Mouse (Mus musculus): ENCODE results near the gene Gramd1a. TPM values are rescaled to one million over a fixed set of nuclear protein-coding genes. Genes with fewer than 3 reads are reported as not detected.

The Gramd1a gene
- polyA plus RNA-seq, 1 experiment: 54.9 TPM

GRCm38 (mm10) chr7:31156034-31156928, 585 bp upstream of the Gramd1a start:
- Histone ChIP-seq H3K27me3 (ENCODE audit: control insufficient read depth, insufficient read depth, low read length, poor library complexity, severe bottlenecking) (no peaks in the 10 kb centered on the region), H3K36me3 (ENCODE audit: control insufficient read depth, insufficient read depth, low read length, poor library complexity, severe bottlenecking) (no peaks in the 10 kb centered on the region), H3K4me1 (ENCODE audit: control insufficient read depth, insufficient read depth, low read length) (peaks cover 1% of the 10 kb centered on the region), H3K9ac (ENCODE audit: low read depth, poor library complexity, severe bottlenecking) (peak overlapping the region; percentile 61), H3K9me3 (replicated peaks; ENCODE audit: control insufficient read depth, insufficient read depth, low read length, poor library complexity, severe bottlenecking) (no peaks in the 10 kb centered on the region), H3K4me3 (ENCODE audit: low read depth, low read length) (peak overlapping the region; percentile 74), H3K27ac (ENCODE audit: insufficient read depth, low read length) (peak overlapping the region; percentile 92)
- TF ChIP-seq EP300 (IDR thresholded peaks at IDR 0.05; ENCODE audit: insufficient read depth, low read depth, low read length) (0 out of 2 replicates have a peak, but pooled peaks have one; percentile 39), POLR2A (IDR thresholded peaks at IDR 0.05; ENCODE audit: insufficient read depth, low read length) (no peak), CTCF (IDR thresholded peaks at IDR 0.05; ENCODE audit: low read depth, low read length) (peak; percentile 50)

- Histone ChIP-seq H3K9me3 (replicated peaks; ENCODE audit: control insufficient read depth, insufficient read depth, low read length, poor library complexity, severe bottlenecking) (no peaks in the 10 kb centered on the region), H3K27me3 (ENCODE audit: control insufficient read depth, insufficient read depth, low read length, poor library complexity, severe bottlenecking) (no peaks in the 10 kb centered on the region), H3K27ac (ENCODE audit: insufficient read depth, low read length) (0 out of 2 replicates have a peak overlapping the region, but pooled peaks have one; percentile 57), H3K36me3 (ENCODE audit: control insufficient read depth, insufficient read depth, low read length, poor library complexity, severe bottlenecking) (no peaks in the 10 kb centered on the region), H3K4me3 (ENCODE audit: low read depth, low read length) (no peak overlapping the region), H3K9ac (ENCODE audit: low read depth, poor library complexity, severe bottlenecking) (no peak overlapping the region), H3K4me1 (ENCODE audit: control insufficient read depth, insufficient read depth, low read length) (peaks cover 1% of the 10 kb centered on the region)
- no peak for TF ChIP-seq POLR2A (IDR thresholded peaks at IDR 0.05; ENCODE audit: insufficient read depth, low read length)
- no peak for TF ChIP-seq EP300 (IDR thresholded peaks at IDR 0.05; ENCODE audit: insufficient read depth, low read depth, low read length)
- TF ChIP-seq CTCF (IDR thresholded peaks at IDR 0.05; ENCODE audit: low read depth, low read length): no peak
These were observed 2.0 kb downstream of the Gramd1a start for GRCm38 (mm10) chr7:31153536-31154320.

GRCm38 (mm10) chr7:31151301-31152241, 4.1 kb downstream of the Gramd1a start:
- Histone ChIP-seq H3K9me3 (replicated peaks; ENCODE audit: control insufficient read depth, insufficient read depth, low read length, poor library complexity, severe bottlenecking) (no peaks in the 10 kb centered on the region), H3K36me3 (ENCODE audit: control insufficient read depth, insufficient read depth, low read length, poor library complexity, severe bottlenecking) (no peaks in the 10 kb centered on the region), H3K4me3 (ENCODE audit: low read depth, low read length) (peak overlapping the region; percentile 95), H3K27me3 (ENCODE audit: control insufficient read depth, insufficient read depth, low read length, poor library complexity, severe bottlenecking) (no peaks in the 10 kb centered on the region), H3K4me1 (ENCODE audit: control insufficient read depth, insufficient read depth, low read length) (peaks cover 4% of the 10 kb centered on the region), H3K27ac (ENCODE audit: insufficient read depth, low read length) (peak overlapping the region; percentile 88), H3K9ac (ENCODE audit: low read depth, poor library complexity, severe bottlenecking) (peak overlapping the region; percentile 94)
- TF ChIP-seq EP300 (IDR thresholded peaks at IDR 0.05; ENCODE audit: insufficient read depth, low read depth, low read length) (peak; percentile 55; the same call in 1 of the 2 replicates), CTCF (IDR thresholded peaks at IDR 0.05; ENCODE audit: low read depth, low read length) (no peak), POLR2A (IDR thresholded peaks at IDR 0.05; ENCODE audit: insufficient read depth, low read length) (peak; percentile 37)

GRCm38 (mm10) chr7:31150566-31151300, 5.0 kb downstream of the Gramd1a start:
- H3K36me3 ChIP-seq (ENCODE audit: control insufficient read depth, insufficient read depth, low read length, poor library complexity, severe bottlenecking): no peaks in the 10 kb centered on the region
- no peaks in the 10 kb centered on the region for H3K27me3 ChIP-seq (ENCODE audit: control insufficient read depth, insufficient read depth, low read length, poor library complexity, severe bottlenecking)
- H3K4me3 ChIP-seq (ENCODE audit: low read depth, low read length): peak overlapping the region; percentile 95
- H3K4me1 ChIP-seq (ENCODE audit: control insufficient read depth, insufficient read depth, low read length): peaks cover 4% of the 10 kb centered on the region
- peak overlapping the region; percentile 94 for H3K9ac ChIP-seq (ENCODE audit: low read depth, poor library complexity, severe bottlenecking)
- no peaks in the 10 kb centered on the region for H3K9me3 ChIP-seq (replicated peaks; ENCODE audit: control insufficient read depth, insufficient read depth, low read length, poor library complexity, severe bottlenecking)
- peak overlapping the region; percentile 88 for H3K27ac ChIP-seq (ENCODE audit: insufficient read depth, low read length)
- TF ChIP-seq EP300 (IDR thresholded peaks at IDR 0.05; ENCODE audit: insufficient read depth, low read depth, low read length) (no peak), POLR2A (IDR thresholded peaks at IDR 0.05; ENCODE audit: insufficient read depth, low read length) (no peak), CTCF (IDR thresholded peaks at IDR 0.05; ENCODE audit: low read depth, low read length) (no peak)
